ENCODE assay signal across 13 mouse cellular contexts in genomic region chr6:134956388-134956787, GRCm38 (mm10). TPM values are rescaled to one million over a fixed set of nuclear protein-coding genes. Genes with fewer than 3 reads are reported as not detected.
DNase-seq lines count a peak whose midpoint lies in the region; ATAC-seq and TF ChIP-seq lines count a peak whose summit lies in the region.
"Had no signal": no experiment of that assay in that cellular context is flagged by ENCODE, and none has a peak within 500 bp of the region (broad histone marks: within the 10 kb centered on the region; RNA-seq: fewer than 3 reads in every experiment).

No protein-coding gene starts in this region.

- H3K4me1 ChIP-seq in kidney, embryonic 14.5 days (ENCODE audit: control insufficient read depth, insufficient read depth, low read length) = peaks cover 2% of the 10 kb centered on the region; the same call in 1 of the 2 replicates
- H3K4me1 ChIP-seq: intestine, embryonic 15.5 days had no signal

- ATAC-seq in kidney, embryonic 14.5 days (ENCODE audit: low FRiP score, low TSS enrichment) = no peak
- ATAC-seq: intestine, embryonic 15.5 days had no signal

- WGBS in kidney, embryonic 14.5 days = 79% methylated on average over 4 of the region's 4 CpGs

- no peaks in the 10 kb centered on the region for H3K27me3 ChIP-seq in kidney, embryonic 14.5 days (ENCODE audit: control insufficient read depth, insufficient read depth, low read length)
- H3K27me3 ChIP-seq: intestine, embryonic 15.5 days had no signal

- no peak for TF ChIP-seq POLR2A in brain, embryonic 14.5 days (IDR thresholded peaks at IDR 0.05; ENCODE audit: borderline replicate concordance, extremely low read depth, insufficient read depth, insufficient read length, poor library complexity, severe bottlenecking)

- peak; percentile 21; the same call in 1 of the 2 replicates for TF ChIP-seq CTCF in brain, embryonic 14.5 days (IDR thresholded peaks at IDR 0.05; ENCODE audit: borderline replicate concordance, extremely low read depth, insufficient read depth, insufficient read length)

- peak; percentile 19 to 33 for DNase-seq in kidney, postnatal 4 days
- peak; percentile 68 for DNase-seq in ES-CJ7 (ENCODE audit: low read depth, low spot score)
- DNase-seq in brain, embryonic 14.5 days (ENCODE audit: low read depth) = no peak
- DNase-seq in thymus, postnatal 0 days (ENCODE audit: low spot score) = peak; percentile 31
- DNase-seq in natural killer cell, adult 2 months (ENCODE audit: low spot score in 2 of 2) = no peak
- DNase-seq in left cerebral cortex, postnatal 36 days (ENCODE audit: low spot score in 2 of 2) = no peak
- DNase-seq: adrenal gland, adult 8-10 months; heart, postnatal 36 days; lung, adult 2 months; midbrain, embryonic 14.5 days; right cerebral cortex, adult 18-20 months had no signal

- intact Hi-C loops in left cerebral cortex, postnatal 36 days (cut with DNase I) = no loop called here

- no peaks in the 10 kb centered on the region for H3K9me3 ChIP-seq in kidney, embryonic 14.5 days (ENCODE audit: control insufficient read depth, low read length)
- H3K9me3 ChIP-seq: intestine, embryonic 15.5 days had no signal

- no peak overlapping the region for H3K4me2 ChIP-seq in kidney, embryonic 14.5 days (replicated peaks; ENCODE audit: low read depth, low read length)
- H3K4me2 ChIP-seq: intestine, embryonic 15.5 days had no signal

- H3K9ac ChIP-seq in kidney, embryonic 14.5 days (ENCODE audit: low read depth, low read length) = no peak overlapping the region
- H3K9ac ChIP-seq: intestine, embryonic 15.5 days had no signal

- no peak overlapping the region for H3K27ac ChIP-seq in kidney, embryonic 14.5 days (ENCODE audit: low read depth, low read length)
- H3K27ac ChIP-seq: intestine, embryonic 15.5 days had no signal

- H3K4me3 ChIP-seq in kidney, embryonic 14.5 days (ENCODE audit: low read length) = no peak overlapping the region
- H3K4me3 ChIP-seq: intestine, embryonic 15.5 days had no signal

- H3K36me3 ChIP-seq in kidney, embryonic 14.5 days (ENCODE audit: control insufficient read depth, insufficient read depth, low read length) = peaks cover 3% of the 10 kb centered on the region; the same call in 1 of the 2 replicates

RNA-seq across cellular contexts. Expression of gene Apold1, which starts 25.1 kb away (rescaled TPM):
- 4.4 and 4.6 TPM in 2 replicates for polyA plus RNA-seq in kidney, embryonic 14.5 days (2014; fragmentation: Nextera tagmentation; extraction: Ambion mirVana)
- 2.2 and 2.8 TPM in 2 replicates for polyA plus RNA-seq in brain, embryonic 14.5 days (2012; rRNA removed)
- polyA plus RNA-seq in thymus, postnatal 0 days (2015; fragmentation: Nextera tagmentation; extraction: Ambion mirVana) = 3.2 and 4.4 TPM in 2 replicates
- total RNA-seq in left cerebral cortex, postnatal 36 days (2021) = 1 to 10 TPM; 3.2 to 8.0 TPM

RNA-seq across cellular contexts. Expression of gene Cdkn1b, which starts 36.2 kb away (rescaled TPM):
- polyA plus RNA-seq in kidney, embryonic 14.5 days (2014; fragmentation: Nextera tagmentation; extraction: Ambion mirVana) = 14.5 and 15.3 TPM in 2 replicates
- 45.8 and 55.9 TPM in 2 replicates for polyA plus RNA-seq in brain, embryonic 14.5 days (2012; rRNA removed)
- 53.0 and 58.8 TPM in 2 replicates for polyA plus RNA-seq in thymus, postnatal 0 days (2015; fragmentation: Nextera tagmentation; extraction: Ambion mirVana)
- total RNA-seq in left cerebral cortex, postnatal 36 days (2021) = 10 to 100 TPM; 41.5 to 46.0 TPM

RNA-seq across cellular contexts. Expression of gene Ddx47, which starts 55.0 kb away (rescaled TPM):
- polyA plus RNA-seq in kidney, embryonic 14.5 days (2014; fragmentation: Nextera tagmentation; extraction: Ambion mirVana) = 106 and 117 TPM in 2 replicates
- polyA plus RNA-seq in brain, embryonic 14.5 days (2012; rRNA removed) = 74.4 and 86.3 TPM in 2 replicates
- polyA plus RNA-seq in thymus, postnatal 0 days (2015; fragmentation: Nextera tagmentation; extraction: Ambion mirVana) = 117 and 122 TPM in 2 replicates
- total RNA-seq in left cerebral cortex, postnatal 36 days (2021) = 10 to 100 TPM; 52.9 to 63.8 TPM

RNA-seq across cellular contexts. Expression of gene Gpr19, which starts 58.0 kb away (rescaled TPM):
- 12.1 and 13.1 TPM in 2 replicates for polyA plus RNA-seq in kidney, embryonic 14.5 days (2014; fragmentation: Nextera tagmentation; extraction: Ambion mirVana)
- 39.2 and 54.7 TPM in 2 replicates for polyA plus RNA-seq in brain, embryonic 14.5 days (2012; rRNA removed)
- 11.8 and 11.9 TPM in 2 replicates for polyA plus RNA-seq in thymus, postnatal 0 days (2015; fragmentation: Nextera tagmentation; extraction: Ambion mirVana)
- total RNA-seq in left cerebral cortex, postnatal 36 days (2021) = 10 to 100 TPM; 20.2 to 24.9 TPM

Comparison
In these comparisons a context has a peak if more than half of its experiments do, and no peak if none do; other contexts are left out.
1. DNase-seq: peak in kidney, postnatal 4 days (2 of 2), ES-CJ7 (single experiment) and thymus, postnatal 0 days (single experiment); none in brain, embryonic 14.5 days (single experiment), natural killer cell, adult 2 months (0 of 2) and left cerebral cortex, postnatal 36 days (0 of 2).